Mouse (Mus musculus): ENCODE measurements at regions not wholly inside any gene's neighbourhood (a gene's known extent, or its start where the extent isn't known, plus 50 kb on each side); places are given as distances from the start of the nearest gene placed in this dataset.

GRCm38 (mm10) chr1:88860871-88861589 is 159.0 kb upstream of the Arl4c start:
- ATAC-seq (replicated peaks) = no peak
- no peaks in the 10 kb centered on the region for H3K36me3 ChIP-seq
- H3K9ac ChIP-seq (replicated peaks) = no peak overlapping the region
- H3K9me3 ChIP-seq = no peaks in the 10 kb centered on the region
- no peaks in the 10 kb centered on the region for H3K4me1 ChIP-seq
- H3K27ac ChIP-seq (replicated peaks) = no peak overlapping the region
- H3K27me3 ChIP-seq = no peaks in the 10 kb centered on the region
- H3K4me2 ChIP-seq (replicated peaks) = no peak overlapping the region
- H3K4me3 ChIP-seq = no peak overlapping the region
- 80% methylated on average over 7 of the region's 7 CpGs for WGBS

- 80% methylated on average over 4 of the region's 4 CpGs for WGBS
- no peak for ATAC-seq (replicated peaks)
These were observed 159.5 kb upstream of the Arl4c start for GRCm38 (mm10) chr1:88861590-88861935.

GRCm38 (mm10) chr1:88865436-88865835 is 163.4 kb upstream of the Arl4c start:
- no peaks in the 10 kb centered on the region for H3K36me3 ChIP-seq
- no peak overlapping the region for H3K9ac ChIP-seq (replicated peaks)
- ATAC-seq (replicated peaks) = no peak
- WGBS = 55% methylated on average over 6 of the region's 6 CpGs
- no peaks in the 10 kb centered on the region for H3K27me3 ChIP-seq
- no peak overlapping the region for H3K4me2 ChIP-seq (replicated peaks)
- no peak overlapping the region for H3K27ac ChIP-seq (replicated peaks)
- H3K4me1 ChIP-seq = peaks cover 4% of the 10 kb centered on the region; the same call in 1 of the 2 replicates
- H3K9me3 ChIP-seq = no peaks in the 10 kb centered on the region
- H3K4me3 ChIP-seq = no peak overlapping the region

More at GRCm38 (mm10) chr1:88861590-88861935, 159.5 kb upstream of the Arl4c start:
- Histone ChIP-seq H3K27me3 (no peaks in the 10 kb centered on the region), H3K4me1 (no peaks in the 10 kb centered on the region), H3K4me3 (no peak overlapping the region), H3K4me2 (replicated peaks) (no peak overlapping the region), H3K9me3 (no peaks in the 10 kb centered on the region), H3K36me3 (no peaks in the 10 kb centered on the region), H3K9ac (replicated peaks) (no peak overlapping the region), H3K27ac (replicated peaks) (no peak overlapping the region)

- Histone ChIP-seq H3K4me1 (peaks cover 4% of the 10 kb centered on the region; the same call in 1 of the 2 replicates), H3K27ac (replicated peaks) (no peak overlapping the region), H3K27me3 (no peaks in the 10 kb centered on the region), H3K9me3 (no peaks in the 10 kb centered on the region), H3K9ac (replicated peaks) (no peak overlapping the region), H3K4me3 (no peak overlapping the region), H3K36me3 (no peaks in the 10 kb centered on the region), H3K4me2 (replicated peaks) (no peak overlapping the region)
- no peak for ATAC-seq (replicated peaks)
- WGBS = 84% methylated on average over 2 of the region's 2 CpGs
These were observed 164.6 kb upstream of the Arl4c start for GRCm38 (mm10) chr1:88866571-88866970.

GRCm38 (mm10) chr1:88867138-88867537 is 165.1 kb upstream of the Arl4c start:
- ATAC-seq (replicated peaks) = no peak
- no peaks in the 10 kb centered on the region for H3K36me3 ChIP-seq
- no peak overlapping the region for H3K4me2 ChIP-seq (replicated peaks)
- H3K4me1 ChIP-seq = peaks cover 4% of the 10 kb centered on the region; the same call in 1 of the 2 replicates
- no peak overlapping the region for H3K9ac ChIP-seq (replicated peaks)
- H3K27ac ChIP-seq (replicated peaks) = no peak overlapping the region
- H3K9me3 ChIP-seq = no peaks in the 10 kb centered on the region
- H3K4me3 ChIP-seq = no peak overlapping the region
- no peaks in the 10 kb centered on the region for H3K27me3 ChIP-seq
- WGBS = 91% methylated on average over 3 of the region's 3 CpGs

GRCm38 (mm10) chr1:88869885-88870284 is 167.9 kb upstream of the Arl4c start:
- H3K9ac ChIP-seq (replicated peaks) = no peak overlapping the region
- no peak overlapping the region for H3K4me3 ChIP-seq
- 63% methylated on average over 4 of the region's 4 CpGs for WGBS
- peaks cover 4% of the 10 kb centered on the region; the same call in 1 of the 2 replicates for H3K4me1 ChIP-seq
- no peak overlapping the region for H3K27ac ChIP-seq (replicated peaks)
- H3K4me2 ChIP-seq (replicated peaks) = no peak overlapping the region
- no peak for ATAC-seq (replicated peaks)
- no peaks in the 10 kb centered on the region for H3K9me3 ChIP-seq
- H3K27me3 ChIP-seq = no peaks in the 10 kb centered on the region
- H3K36me3 ChIP-seq = no peaks in the 10 kb centered on the region

GRCm38 (mm10) chr1:88875356-88875755 is 173.3 kb upstream of the Arl4c start:
- WGBS = 82% methylated on average over 6 of the region's 6 CpGs
- Histone ChIP-seq H3K27me3 (no peaks in the 10 kb centered on the region), H3K9ac (replicated peaks) (no peak overlapping the region), H3K4me3 (no peak overlapping the region), H3K27ac (replicated peaks) (no peak overlapping the region), H3K4me2 (replicated peaks) (no peak overlapping the region), H3K9me3 (no peaks in the 10 kb centered on the region), H3K36me3 (no peaks in the 10 kb centered on the region), H3K4me1 (no peaks in the 10 kb centered on the region)
- no peak for ATAC-seq (replicated peaks)

- Histone ChIP-seq H3K27me3 (no peaks in the 10 kb centered on the region), H3K4me2 (replicated peaks) (no peak overlapping the region), H3K36me3 (no peaks in the 10 kb centered on the region), H3K9ac (replicated peaks) (no peak overlapping the region), H3K4me1 (no peaks in the 10 kb centered on the region), H3K4me3 (no peak overlapping the region), H3K27ac (replicated peaks) (no peak overlapping the region), H3K9me3 (no peaks in the 10 kb centered on the region)
- WGBS = 87% methylated on average over 11 of the region's 11 CpGs
- ATAC-seq (replicated peaks) = no peak
These were observed 175.4 kb upstream of the Arl4c start for GRCm38 (mm10) chr1:88877441-88877840.

GRCm38 (mm10) chr1:88878831-88879230 is 176.8 kb upstream of the Arl4c start:
- H3K9me3 ChIP-seq = no peaks in the 10 kb centered on the region
- no peak overlapping the region for H3K4me2 ChIP-seq (replicated peaks)
- no peaks in the 10 kb centered on the region for H3K36me3 ChIP-seq
- no peak overlapping the region for H3K9ac ChIP-seq (replicated peaks)
- no peaks in the 10 kb centered on the region for H3K27me3 ChIP-seq
- H3K4me3 ChIP-seq = no peak overlapping the region
- no peak overlapping the region for H3K27ac ChIP-seq (replicated peaks)
- WGBS = 93% methylated on average over 10 of the region's 10 CpGs
- no peaks in the 10 kb centered on the region for H3K4me1 ChIP-seq
- no peak for ATAC-seq (replicated peaks)

GRCm38 (mm10) chr1:88879367-88879766 is 177.3 kb upstream of the Arl4c start:
- Histone ChIP-seq H3K4me3 (no peak overlapping the region), H3K27ac (replicated peaks) (no peak overlapping the region), H3K4me2 (replicated peaks) (no peak overlapping the region), H3K27me3 (no peaks in the 10 kb centered on the region), H3K36me3 (no peaks in the 10 kb centered on the region), H3K9me3 (no peaks in the 10 kb centered on the region), H3K4me1 (no peaks in the 10 kb centered on the region), H3K9ac (replicated peaks) (no peak overlapping the region)
- ATAC-seq (replicated peaks) = no peak
- WGBS = 91% methylated on average over 5 of the region's 5 CpGs

- no peak for ATAC-seq (replicated peaks)
- Histone ChIP-seq H3K4me2 (replicated peaks) (no peak overlapping the region), H3K36me3 (no peaks in the 10 kb centered on the region), H3K9me3 (no peaks in the 10 kb centered on the region), H3K9ac (replicated peaks) (no peak overlapping the region), H3K4me1 (no peaks in the 10 kb centered on the region), H3K27me3 (no peaks in the 10 kb centered on the region), H3K4me3 (no peak overlapping the region), H3K27ac (replicated peaks) (no peak overlapping the region)
- 86% methylated on average over 4 of the region's 4 CpGs for WGBS
These were observed 179.2 kb upstream of the Sh3bp4 start for GRCm38 (mm10) chr1:88891041-88891440.

GRCm38 (mm10) chr1:88902426-88902825 is 167.8 kb upstream of the Sh3bp4 start:
- Histone ChIP-seq H3K9me3 (no peaks in the 10 kb centered on the region), H3K4me1 (no peaks in the 10 kb centered on the region), H3K36me3 (no peaks in the 10 kb centered on the region), H3K27ac (replicated peaks) (no peak overlapping the region), H3K4me2 (replicated peaks) (no peak overlapping the region), H3K27me3 (no peaks in the 10 kb centered on the region), H3K9ac (replicated peaks) (no peak overlapping the region), H3K4me3 (no peak overlapping the region)
- ATAC-seq (replicated peaks) = no peak
- WGBS = 89% methylated on average over 8 of the region's 8 CpGs

Data from forebrain, embryonic 15.5 days (tissue).